Mouse (Mus musculus) lung, adult 10 weeks (tissue): Measurements from ENCODE around the gene Olfr1408. TPM values are rescaled to one million over a fixed set of nuclear protein-coding genes. Genes with fewer than 3 reads are reported as not detected.

ENCODE experiments used
- polyA plus RNA-seq: library from polyadenylated mRNA; stranded (reverse); fragments of 350-450 nt; fragmentation: Illumina TruSeq; extraction: RNeasy Lipid Tissue Mini Kit (QIAGEN cat#74804); gene quantifications from one replicate; pipeline ENCODE4 v1.2.3, GENCODE M21; 2014; ENCODE audit warnings: low read depth, low replicate concordance; ENCODE audit not compliant: insufficient read depth

The Olfr1408 gene
- polyA plus RNA-seq: not detected

GRCm38 (mm10) chr1:173137274-173137673 is at the start of gene Olfr1408:
Olfr1408 (minus strand) TSS chr1:173137374.

Other genes with a start within 250 kb of the Olfr1408 start
- gene Apcs, start 242.3 kb downstream of the Olfr1408 start, polyA plus RNA-seq: not detected
- not detected for gene Olfr16, start 187.0 kb downstream of the Olfr1408 start, polyA plus RNA-seq
- not detected for gene Olfr1406, start 53.3 kb upstream of the Olfr1408 start, polyA plus RNA-seq
- gene Olfr218, start 60.4 kb upstream of the Olfr1408 start, polyA plus RNA-seq: not detected
- gene Olfr1404, start 75.0 kb upstream of the Olfr1408 start, polyA plus RNA-seq: not detected
- gene Fcer1a, start 89.8 kb upstream of the Olfr1408 start, polyA plus RNA-seq: 0.33 TPM
- gene Olfr418, start 128.6 kb upstream of the Olfr1408 start, polyA plus RNA-seq: not detected
- not detected for gene Mptx2, start 140.4 kb upstream of the Olfr1408 start, polyA plus RNA-seq
- 1.1 TPM for gene Ackr1, start 196.4 kb upstream of the Olfr1408 start, polyA plus RNA-seq
- 3.7 TPM for gene Aim2, start 213.5 kb upstream of the Olfr1408 start, polyA plus RNA-seq
- 0.82 TPM for gene Cadm3, start 230.3 kb upstream of the Olfr1408 start, polyA plus RNA-seq